Mouse (Mus musculus) embryonic facial prominence, embryonic 15.5 days (tissue): Measurements from ENCODE around the gene Apln. TPM values are rescaled to one million over a fixed set of nuclear protein-coding genes. Genes with fewer than 3 reads are reported as not detected.

ENCODE experiments used
- polyA plus RNA-seq: library from polyadenylated mRNA; unstranded; fragments of >200 nt; fragmentation: Nextera tagmentation; extraction: Ambion mirVana; gene quantifications from 2 replicates; pipeline ENCODE4 v1.2.1, GENCODE M21; 2015

The Apln gene
- polyA plus RNA-seq, 1 experiment from 2014 or later, result 11.2 TPM

Other genes with a start within 250 kb of the Apln start
- gene Smarca1, start 141.9 kb downstream of the Apln start, polyA plus RNA-seq, result 20.5 and 25.0 TPM in 2 replicates
- 21.4 and 22.2 TPM in 2 replicates for gene Ocrl, start 122.5 kb downstream of the Apln start, polyA plus RNA-seq
- gene Xpnpep2, start 73.9 kb upstream of the Apln start, polyA plus RNA-seq, result 3.7 and 5.9 TPM in 2 replicates
- gene Sash3, start 111.6 kb upstream of the Apln start, polyA plus RNA-seq, result 3.7 TPM in 2 replicates
- gene Zdhhc9, start 174.0 kb upstream of the Apln start, polyA plus RNA-seq, result 6.6 and 6.7 TPM in 2 replicates
- 19.1 and 19.2 TPM in 2 replicates for gene Utp14a, start 222.0 kb upstream of the Apln start, polyA plus RNA-seq